Mouse (Mus musculus): Measurements from ENCODE around the gene Bcl2l1.

- TF ChIP-seq CTCF (IDR thresholded peaks at IDR 0.05; ENCODE audit: extremely low read depth, insufficient read depth, insufficient read length, insufficient replicate concordance) (no peak), POLR2A (IDR thresholded peaks at IDR 0.05; ENCODE audit: low read depth, low read length) (no peak)
These were observed 10.0 kb downstream of the Bcl2l1 start for GRCm38 (mm10) chr2:152821566-152821965.
